Mouse (Mus musculus): ENCODE results near the gene Ly6g5b. TPM values are rescaled to one million over a fixed set of nuclear protein-coding genes. Genes with fewer than 3 reads are reported as not detected.

Gene Ly6g5b
- polyA plus RNA-seq, 1 experiment from 2014 or later: 0.59 TPM

DNA sequence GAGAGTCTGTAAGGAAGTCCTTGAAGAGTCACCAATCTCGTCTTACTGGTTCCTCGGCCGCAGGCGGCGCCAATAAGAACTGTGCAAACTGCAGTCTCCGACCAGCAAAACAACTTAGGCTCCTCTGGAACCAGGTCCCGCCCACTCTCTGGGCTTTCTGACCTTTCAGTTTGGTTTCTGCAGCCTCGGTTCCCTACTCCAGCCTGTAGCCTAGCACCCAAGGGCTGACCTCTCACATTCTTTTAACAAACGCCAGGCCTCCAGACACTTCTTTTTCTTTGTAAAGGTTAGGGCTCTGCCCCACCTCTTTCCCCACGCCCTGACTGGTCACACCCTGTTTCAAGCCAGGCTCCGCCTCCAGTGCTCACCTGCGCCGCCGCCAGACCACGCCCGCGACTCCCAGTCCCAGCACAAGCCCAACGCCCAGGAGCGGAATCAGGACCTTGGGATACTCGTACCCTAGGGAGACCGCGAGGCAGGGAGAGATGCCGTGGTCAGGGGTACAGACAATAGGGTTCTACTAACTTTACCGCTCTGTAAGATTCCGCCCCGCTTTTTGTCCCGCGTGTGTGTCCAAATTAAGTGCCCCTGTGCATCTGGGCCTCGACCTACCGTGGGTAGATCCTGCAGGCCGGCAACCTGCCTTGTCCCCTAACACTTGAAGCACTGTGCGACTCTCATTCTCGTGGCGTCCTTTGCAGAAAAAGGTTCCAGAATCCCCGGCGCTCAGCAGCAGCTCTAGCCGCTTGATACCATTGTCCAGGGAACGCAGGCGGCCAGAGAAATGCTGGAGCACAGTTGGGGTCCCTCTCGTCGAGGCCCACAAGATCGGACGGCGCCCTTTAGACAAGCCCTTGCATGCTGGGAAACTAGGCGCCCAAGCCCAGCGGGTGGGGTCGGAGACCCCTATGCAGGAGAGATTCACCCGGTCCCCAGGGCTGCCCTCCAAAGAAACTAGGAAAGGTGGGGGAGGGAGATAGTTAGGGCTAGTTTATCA lies 50.0 kb downstream of the Ly6g5b start, which contains the start of gene Ly6g6c:
Gene Ly6g6c, plus strand, starts transcription at position 438 of the 997 bp plus-strand sequence.
- peaks cover 13% of the 10 kb centered on the region for H3K36me3 ChIP-seq (ENCODE audit: control insufficient read depth, insufficient read depth)
- H3K4me1 ChIP-seq (replicated peaks; ENCODE audit: control insufficient read depth, insufficient read depth, low read length): peaks cover 9% of the 10 kb centered on the region; the same call in 1 of the 2 replicates
- peak within 1 kb of the TSS; percentile 71 for H3K4me2 ChIP-seq (replicated peaks; ENCODE audit: low read depth)
- ATAC-seq: peak; percentile 84
- 7% methylated on average over 48 of the region's 48 CpGs for WGBS
- peaks cover 7% of the 10 kb centered on the region; the same call in 1 of the 2 replicates for H3K27me3 ChIP-seq (replicated peaks; ENCODE audit: control insufficient read depth, insufficient read depth, low read length)
- peak within 1 kb of the TSS; percentile 34 for H3K4me3 ChIP-seq (ENCODE audit: low read depth, low read length)
- peak; percentile 33 for TF ChIP-seq CTCF (IDR thresholded peaks at IDR 0.05; ENCODE audit: low read depth)
- H3K9ac ChIP-seq (ENCODE audit: low read depth, low read length): peak within 1 kb of the TSS; percentile 45; the same call in 1 of the 2 replicates
- H3K27ac ChIP-seq (ENCODE audit: low read depth, low read length): peak within 1 kb of the TSS; percentile 23; the same call in 1 of the 2 replicates
- H3K9me3 ChIP-seq (ENCODE audit: control insufficient read depth): no peaks in the 10 kb centered on the region

DNA sequence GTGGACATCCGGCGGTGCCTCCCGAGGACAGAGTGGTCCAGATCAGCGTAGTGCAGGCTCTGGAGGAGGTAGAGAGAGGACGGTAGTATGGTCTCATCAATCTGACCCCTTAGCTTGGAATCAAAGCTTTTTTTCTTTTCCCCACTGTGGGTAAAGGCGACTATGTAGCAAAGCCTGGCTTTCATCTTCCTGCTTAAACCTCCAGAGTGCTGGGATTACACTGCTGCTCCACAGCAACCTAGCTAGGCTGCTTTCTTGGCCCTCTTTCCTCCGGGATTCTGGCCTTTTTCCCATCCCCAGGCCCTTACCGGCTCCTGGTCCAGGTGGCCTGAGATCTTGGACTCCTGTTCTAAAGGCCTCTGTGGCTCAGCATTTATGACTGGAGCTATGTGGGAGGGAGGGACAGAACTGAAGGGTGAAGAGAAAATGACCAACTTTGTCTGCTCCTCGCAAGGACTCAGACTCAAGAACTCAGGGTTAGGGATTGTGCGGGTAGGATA lies 50.8 kb downstream of the Ly6g5b start:
- Histone ChIP-seq H3K9me3 (ENCODE audit: control insufficient read depth) (no peaks in the 10 kb centered on the region), H3K27ac (ENCODE audit: low read depth, low read length) (peak overlapping the region; percentile 23; the same call in 1 of the 2 replicates), H3K36me3 (ENCODE audit: control insufficient read depth, insufficient read depth) (peaks cover 13% of the 10 kb centered on the region), H3K4me1 (replicated peaks; ENCODE audit: control insufficient read depth, insufficient read depth, low read length) (peaks cover 9% of the 10 kb centered on the region; the same call in 1 of the 2 replicates), H3K4me2 (replicated peaks; ENCODE audit: low read depth) (peak overlapping the region; percentile 71), H3K4me3 (ENCODE audit: low read depth, low read length) (peak overlapping the region; percentile 34), H3K27me3 (replicated peaks; ENCODE audit: control insufficient read depth, insufficient read depth, low read length) (peaks cover 7% of the 10 kb centered on the region; the same call in 1 of the 2 replicates), H3K9ac (ENCODE audit: low read depth, low read length) (0 out of 2 replicates have a peak overlapping the region, but pooled peaks have one; percentile 45)
- peak; percentile 4; the same call in 1 of the 2 replicates for ATAC-seq
- TF ChIP-seq CTCF (IDR thresholded peaks at IDR 0.05; ENCODE audit: low read depth): no peak
- 35% methylated on average over 10 of the region's 10 CpGs for WGBS

Other genes starting within 250 kb of the Ly6g5b start
- gene Zbtb12, start 235.9 kb downstream of the Ly6g5b start, polyA plus RNA-seq (2015; fragmentation: Nextera tagmentation; extraction: Ambion mirVana): 0.74 and 1.1 TPM in 2 replicates
- not detected in 2 replicates for gene Gm20547, start 233.4 kb downstream of the Ly6g5b start, polyA plus RNA-seq (2015; fragmentation: Nextera tagmentation; extraction: Ambion mirVana)
- gene C2, start 217.2 kb downstream of the Ly6g5b start, polyA plus RNA-seq (2015; fragmentation: Nextera tagmentation; extraction: Ambion mirVana): 60.3 and 66.2 TPM in 2 replicates
- gene Ehmt2, start 217.0 kb downstream of the Ly6g5b start, polyA plus RNA-seq (2015; fragmentation: Nextera tagmentation; extraction: Ambion mirVana): 35.8 and 40.3 TPM in 2 replicates
- 119 and 128 TPM in 2 replicates for gene Slc44a4, start 201.0 kb downstream of the Ly6g5b start, polyA plus RNA-seq (2015; fragmentation: Nextera tagmentation; extraction: Ambion mirVana)
- gene Neu1, start 184.2 kb downstream of the Ly6g5b start, polyA plus RNA-seq (2015; fragmentation: Nextera tagmentation; extraction: Ambion mirVana): 522 and 580 TPM in 2 replicates
- gene Hspa1b, start 156.2 kb downstream of the Ly6g5b start, polyA plus RNA-seq (2015; fragmentation: Nextera tagmentation; extraction: Ambion mirVana): 0.64 and 1.1 TPM in 2 replicates
- gene Gm20481, start 145.5 kb downstream of the Ly6g5b start, polyA plus RNA-seq (2015; fragmentation: Nextera tagmentation; extraction: Ambion mirVana): 0.43 TPM in 1 of 2 replicates, not detected in the other
- 6.4 and 6.5 TPM in 2 replicates for gene Hspa1a, start 143.3 kb downstream of the Ly6g5b start, polyA plus RNA-seq (2015; fragmentation: Nextera tagmentation; extraction: Ambion mirVana)
- 0.22 and 0.25 TPM in 2 replicates for gene Hspa1l, start 142.7 kb downstream of the Ly6g5b start, polyA plus RNA-seq (2015; fragmentation: Nextera tagmentation; extraction: Ambion mirVana)
- gene Lsm2, start 133.6 kb downstream of the Ly6g5b start, polyA plus RNA-seq (2015; fragmentation: Nextera tagmentation; extraction: Ambion mirVana): 70.6 and 76.6 TPM in 2 replicates
- gene Vars, start 114.4 kb downstream of the Ly6g5b start, polyA plus RNA-seq (2015; fragmentation: Nextera tagmentation; extraction: Ambion mirVana): 74.0 and 84.2 TPM in 2 replicates
- 0.12 and 0.20 TPM in 2 replicates for gene Vwa7, start 98.8 kb downstream of the Ly6g5b start, polyA plus RNA-seq (2015; fragmentation: Nextera tagmentation; extraction: Ambion mirVana)
- 3.2 and 4.6 TPM in 2 replicates for gene Sapcd1, start 87.4 kb downstream of the Ly6g5b start, polyA plus RNA-seq (2015; fragmentation: Nextera tagmentation; extraction: Ambion mirVana)
- gene Msh5, start 68.7 kb downstream of the Ly6g5b start, polyA plus RNA-seq (2015; fragmentation: Nextera tagmentation; extraction: Ambion mirVana): 1.4 and 3.0 TPM in 2 replicates
- gene Clic1, start 65.5 kb downstream of the Ly6g5b start, polyA plus RNA-seq (2015; fragmentation: Nextera tagmentation; extraction: Ambion mirVana): 290 and 312 TPM in 2 replicates
- 62.0 and 68.3 TPM in 2 replicates for gene Ddah2, start 56.4 kb downstream of the Ly6g5b start, polyA plus RNA-seq (2015; fragmentation: Nextera tagmentation; extraction: Ambion mirVana)
- gene Ly6g6c, start 50.0 kb downstream of the Ly6g5b start, polyA plus RNA-seq (2015; fragmentation: Nextera tagmentation; extraction: Ambion mirVana): 0.12 TPM in 1 of 2 replicates, not detected in the other
- gene Mpig6b, start 49.2 kb downstream of the Ly6g5b start, polyA plus RNA-seq (2015; fragmentation: Nextera tagmentation; extraction: Ambion mirVana): 0.13 and 0.17 TPM in 2 replicates
- 2.2 TPM in 2 replicates for gene Ly6g6e, start 38.5 kb downstream of the Ly6g5b start, polyA plus RNA-seq (2015; fragmentation: Nextera tagmentation; extraction: Ambion mirVana)
- gene Ly6g6d, start 37.4 kb downstream of the Ly6g5b start, polyA plus RNA-seq (2015; fragmentation: Nextera tagmentation; extraction: Ambion mirVana): 3.8 and 4.9 TPM in 2 replicates
- not detected in 2 replicates for gene Ly6g6f, start 29.8 kb downstream of the Ly6g5b start, polyA plus RNA-seq (2015; fragmentation: Nextera tagmentation; extraction: Ambion mirVana)
- 101 and 103 TPM in 2 replicates for gene Abhd16a, start 26.2 kb downstream of the Ly6g5b start, polyA plus RNA-seq (2015; fragmentation: Nextera tagmentation; extraction: Ambion mirVana)
- not detected in 2 replicates for gene Ly6g5c, start 7.1 kb downstream of the Ly6g5b start, polyA plus RNA-seq (2015; fragmentation: Nextera tagmentation; extraction: Ambion mirVana)
- 15.0 and 16.6 TPM in 2 replicates for gene Gpank1, start 6.0 kb upstream of the Ly6g5b start, polyA plus RNA-seq (2015; fragmentation: Nextera tagmentation; extraction: Ambion mirVana)
- 262 and 264 TPM in 2 replicates for gene Csnk2b, start 6.6 kb upstream of the Ly6g5b start, polyA plus RNA-seq (2015; fragmentation: Nextera tagmentation; extraction: Ambion mirVana)
- 26.3 and 29.7 TPM in 2 replicates for gene D17H6S53E, start 10.9 kb upstream of the Ly6g5b start, polyA plus RNA-seq (2015; fragmentation: Nextera tagmentation; extraction: Ambion mirVana)
- 18.3 and 22.5 TPM in 2 replicates for gene Apom, start 16.6 kb upstream of the Ly6g5b start, polyA plus RNA-seq (2015; fragmentation: Nextera tagmentation; extraction: Ambion mirVana)
- gene Bag6, start 19.8 kb upstream of the Ly6g5b start, polyA plus RNA-seq (2015; fragmentation: Nextera tagmentation; extraction: Ambion mirVana): 37.4 and 46.0 TPM in 2 replicates
- 40.0 and 54.1 TPM in 2 replicates for gene Prrc2a, start 49.5 kb upstream of the Ly6g5b start, polyA plus RNA-seq (2015; fragmentation: Nextera tagmentation; extraction: Ambion mirVana)
- gene Aif1, start 60.6 kb upstream of the Ly6g5b start, polyA plus RNA-seq (2015; fragmentation: Nextera tagmentation; extraction: Ambion mirVana): 23.1 and 25.4 TPM in 2 replicates
- 11.3 and 12.9 TPM in 2 replicates for gene Lst1, start 73.0 kb upstream of the Ly6g5b start, polyA plus RNA-seq (2015; fragmentation: Nextera tagmentation; extraction: Ambion mirVana)
- gene Ltb, start 79.0 kb upstream of the Ly6g5b start, polyA plus RNA-seq (2015; fragmentation: Nextera tagmentation; extraction: Ambion mirVana): 1.7 and 2.4 TPM in 2 replicates
- 0.17 and 0.27 TPM in 2 replicates for gene Tnf, start 86.6 kb upstream of the Ly6g5b start, polyA plus RNA-seq (2015; fragmentation: Nextera tagmentation; extraction: Ambion mirVana)
- 0.10 and 0.42 TPM in 2 replicates for gene Lta, start 89.9 kb upstream of the Ly6g5b start, polyA plus RNA-seq (2015; fragmentation: Nextera tagmentation; extraction: Ambion mirVana)
- 0.23 and 0.30 TPM in 2 replicates for gene Gm16181, start 105.4 kb upstream of the Ly6g5b start, polyA plus RNA-seq (2015; fragmentation: Nextera tagmentation; extraction: Ambion mirVana)
- gene Atp6v1g2, start 118.2 kb upstream of the Ly6g5b start, polyA plus RNA-seq (2015; fragmentation: Nextera tagmentation; extraction: Ambion mirVana): 4.1 and 4.3 TPM in 2 replicates
- gene Nfkbil1, start 120.4 kb upstream of the Ly6g5b start, polyA plus RNA-seq (2015; fragmentation: Nextera tagmentation; extraction: Ambion mirVana): 8.1 and 8.2 TPM in 2 replicates
- 125 and 127 TPM in 2 replicates for gene Ddx39b, start 126.3 kb upstream of the Ly6g5b start, polyA plus RNA-seq (2015; fragmentation: Nextera tagmentation; extraction: Ambion mirVana)
- 672 and 681 TPM in 2 replicates for gene H2-D1, start 147.3 kb upstream of the Ly6g5b start, polyA plus RNA-seq (2015; fragmentation: Nextera tagmentation; extraction: Ambion mirVana)
- gene H2-Q1, start 205.0 kb upstream of the Ly6g5b start, polyA plus RNA-seq (2015; fragmentation: Nextera tagmentation; extraction: Ambion mirVana): 56.2 and 60.6 TPM in 2 replicates
- 693 and 712 TPM in 2 replicates for gene H2-Q2, start 226.8 kb upstream of the Ly6g5b start, polyA plus RNA-seq (2015; fragmentation: Nextera tagmentation; extraction: Ambion mirVana)